Mouse (Mus musculus) frontal cortex, adult 2 months (tissue): Measurements from ENCODE around the gene Slc16a10. TPM values are rescaled to one million over a fixed set of nuclear protein-coding genes. Genes with fewer than 3 reads are reported as not detected.

Source experiments
- DNase-seq, 2 experiments: peaks; one replicate each; pipeline ENCODE4 v3.0.0; 2022; ENCODE audit warnings: low spot score in 1 of 2; ENCODE audit errors: extremely low spot score in 1 of 2
- polyA plus RNA-seq: library from polyadenylated mRNA; depleted of rRNA; stranded (reverse); fragments of >200 nt; gene quantifications from 2 replicates; pipeline ENCODE4 v1.2.3, GENCODE M21; 2012

Slc16a10 gene
- polyA plus RNA-seq, 1 experiment, result 2.6 TPM

GRCm38 (mm10) chr10:40118743-40119387 is 23.2 kb downstream of the Slc16a10 start:
- no peak for DNase-seq

- no peak for DNase-seq
Measured at GRCm38 (mm10) chr10:40113517-40114085, 28.5 kb downstream of the Slc16a10 start.

- DNase-seq, result no peak
Measured at GRCm38 (mm10) chr10:40112256-40112655, 29.8 kb downstream of the Slc16a10 start.

GRCm38 (mm10) chr10:40109520-40109919 is 32.5 kb downstream of the Slc16a10 start:
- no peak for DNase-seq

- DNase-seq, result no peak
Measured at GRCm38 (mm10) chr10:40108992-40109391, 33.1 kb downstream of the Slc16a10 start.

- DNase-seq, result peak; percentile 43 to 53
Measured at GRCm38 (mm10) chr10:40107995-40108394, 34.1 kb downstream of the Slc16a10 start.

GRCm38 (mm10) chr10:40105174-40105573 is 36.9 kb downstream of the Slc16a10 start:
- DNase-seq, result no peak

GRCm38 (mm10) chr10:40103790-40104189 is 38.3 kb downstream of the Slc16a10 start:
- DNase-seq, result no peak

GRCm38 (mm10) chr10:40102986-40103385 is 39.1 kb downstream of the Slc16a10 start:
- no peak for DNase-seq

GRCm38 (mm10) chr10:40102166-40102565 is 39.9 kb downstream of the Slc16a10 start:
- DNase-seq, result no peak

- peak in 1 of 2 experiments; percentile 43 for DNase-seq
Measured at GRCm38 (mm10) chr10:40098441-40098840, 43.6 kb downstream of the Slc16a10 start.

GRCm38 (mm10) chr10:40097519-40097918 is 44.5 kb downstream of the Slc16a10 start:
- no peak for DNase-seq

GRCm38 (mm10) chr10:40094752-40095151 is 47.3 kb downstream of the Slc16a10 start:
- no peak for DNase-seq

- DNase-seq, result no peak
Measured at GRCm38 (mm10) chr10:40093526-40093925, 48.5 kb downstream of the Slc16a10 start.

- DNase-seq, result no peak
Measured at GRCm38 (mm10) chr10:40091455-40091854, 50.6 kb downstream of the Slc16a10 start.

GRCm38 (mm10) chr10:40090504-40091428 is 51.3 kb downstream of the Slc16a10 start:
- DNase-seq, result no peak

GRCm38 (mm10) chr10:40084332-40085093 is 57.5 kb downstream of the Slc16a10 start:
- peak in 1 of 2 experiments; percentile 49 for DNase-seq

- no peak for DNase-seq
Measured at GRCm38 (mm10) chr10:40083556-40083955, 58.5 kb downstream of the Slc16a10 start.

GRCm38 (mm10) chr10:40082668-40083067 is 59.4 kb downstream of the Slc16a10 start:
- DNase-seq, result no peak

- no peak for DNase-seq
Measured at GRCm38 (mm10) chr10:40080533-40080932, 61.5 kb downstream of the Slc16a10 start.

- no peak for DNase-seq
Measured at GRCm38 (mm10) chr10:40079256-40079655, 62.8 kb downstream of the Slc16a10 start.
